Mouse (Mus musculus): Measurements from ENCODE around the gene Olfr1208. TPM values are rescaled to one million over a fixed set of nuclear protein-coding genes. Genes with fewer than 3 reads are reported as not detected.

Olfr1208 gene
- not detected for total RNA-seq (2021)
- long read RNA-seq, experiment 1 = 0 reads
- long read RNA-seq, experiment 2 = 0 reads

- DNase-seq (ENCODE audit: low spot score in 2 of 2) = no peak
Observed at GRCm38 (mm10) chr2:88902211-88902610, at the start of gene Olfr1208. Gene Olfr1208 (minus strand): TSS chr2:88902311.

- DNase-seq (ENCODE audit: low spot score in 2 of 2) = no peak
Observed at GRCm38 (mm10) chr2:88938011-88938410, 35.9 kb upstream of the Olfr1208 start, which contains the start of gene Olfr1211. Gene Olfr1211 (minus strand): TSS chr2:88938111.

GRCm38 (mm10) chr2:88915057-88915456 is 12.9 kb upstream of the Olfr1208 start, which contains the start of gene Olfr1209:
Gene Olfr1209 (minus strand): TSS chr2:88915157.
- DNase-seq (ENCODE audit: low spot score in 2 of 2) = no peak

DNA sequence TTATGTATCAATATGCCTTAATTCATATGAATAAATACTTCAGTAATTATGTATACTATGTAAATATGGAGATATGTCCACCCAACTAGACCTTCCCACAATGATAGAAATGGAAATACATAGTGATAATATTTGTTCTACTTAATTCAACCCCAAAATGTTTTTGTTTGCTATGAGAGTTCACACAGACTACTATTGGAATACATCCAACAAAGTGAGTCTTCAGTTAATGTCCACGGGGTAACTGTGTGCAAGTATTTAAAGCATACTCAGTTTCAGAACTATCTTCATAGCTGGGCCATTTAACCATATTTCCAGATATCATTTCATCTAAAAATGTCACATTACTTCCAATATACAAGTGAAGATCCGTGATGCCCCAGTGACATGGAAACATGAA is 39.2 kb downstream of the Olfr1208 start, which contains the start of gene Olfr1206:
TSS of gene Olfr1206 (plus strand) at position 301 of the 400 bp plus-strand sequence.
- DNase-seq (ENCODE audit: low spot score in 2 of 2) = no peak

GRCm38 (mm10) chr2:88848992-88849391 is 53.1 kb downstream of the Olfr1208 start, which contains the start of gene Olfr1204:
Gene Olfr1204 (plus strand): TSS chr2:88849292.
- no peak for DNase-seq (ENCODE audit: low spot score in 2 of 2)

Other genes with a start within 250 kb of the Olfr1208 start
- gene Olfr1193, start 226.7 kb downstream of the Olfr1208 start, total RNA-seq (2021) = not detected
- not detected for gene Olfr1195, start 213.1 kb downstream of the Olfr1208 start, total RNA-seq (2021)
- gene Olfr1196, start 197.7 kb downstream of the Olfr1208 start, total RNA-seq (2021) = not detected
- not detected for gene Olfr1197, start 169.9 kb downstream of the Olfr1208 start, total RNA-seq (2021)
- not detected for gene Olfr1198, start 150.9 kb downstream of the Olfr1208 start, total RNA-seq (2021)
- not detected for gene Olfr1199, start 141.8 kb downstream of the Olfr1208 start, total RNA-seq (2021)
- not detected for gene Olfr1200, start 131.8 kb downstream of the Olfr1208 start, total RNA-seq (2021)
- not detected for gene Olfr1201, start 109.3 kb downstream of the Olfr1208 start, total RNA-seq (2021)
- gene Olfr1202, start 87.8 kb downstream of the Olfr1208 start, total RNA-seq (2021) = not detected
- not detected for gene Olfr1205, start 72.6 kb downstream of the Olfr1208 start, total RNA-seq (2021)
- gene Olfr1204, start 53.0 kb downstream of the Olfr1208 start, total RNA-seq (2021) = not detected
- gene Olfr1206, start 39.1 kb downstream of the Olfr1208 start, total RNA-seq (2021) = not detected
- gene Olfr1209, start 12.8 kb upstream of the Olfr1208 start, total RNA-seq (2021) = not detected
- gene Olfr1211, start 35.8 kb upstream of the Olfr1208 start, total RNA-seq (2021) = not detected
- gene Olfr1212, start 51.7 kb upstream of the Olfr1208 start, total RNA-seq (2021) = not detected
- not detected for gene Gm13762, start 78.0 kb upstream of the Olfr1208 start, total RNA-seq (2021)
- not detected for gene Olfr1214, start 90.3 kb upstream of the Olfr1208 start, total RNA-seq (2021)
- not detected for gene Olfr1215, start 104.7 kb upstream of the Olfr1208 start, total RNA-seq (2021)
- not detected for gene Olfr1216, start 116.0 kb upstream of the Olfr1208 start, total RNA-seq (2021)
- not detected for gene Olfr1217, start 129.8 kb upstream of the Olfr1208 start, total RNA-seq (2021)
- gene Olfr1218, start 158.9 kb upstream of the Olfr1208 start, total RNA-seq (2021) = not detected
- gene Olfr1219, start 181.2 kb upstream of the Olfr1208 start, total RNA-seq (2021) = not detected
- gene Olfr1220, start 204.5 kb upstream of the Olfr1208 start, total RNA-seq (2021) = not detected
- not detected for gene Olfr1221, start 215.0 kb upstream of the Olfr1208 start, total RNA-seq (2021)
- not detected for gene Olfr1222, start 230.7 kb upstream of the Olfr1208 start, total RNA-seq (2021)
- gene Olfr1223, start 249.2 kb upstream of the Olfr1208 start, total RNA-seq (2021) = not detected